Mouse (Mus musculus): Measurements from ENCODE around the gene Ccdc80. TPM values are rescaled to one million over a fixed set of nuclear protein-coding genes. Genes with fewer than 3 reads are reported as not detected.

Ccdc80 gene
- polyA plus RNA-seq, 1 experiment from 2014 or later, result 5.3 TPM

DNA sequence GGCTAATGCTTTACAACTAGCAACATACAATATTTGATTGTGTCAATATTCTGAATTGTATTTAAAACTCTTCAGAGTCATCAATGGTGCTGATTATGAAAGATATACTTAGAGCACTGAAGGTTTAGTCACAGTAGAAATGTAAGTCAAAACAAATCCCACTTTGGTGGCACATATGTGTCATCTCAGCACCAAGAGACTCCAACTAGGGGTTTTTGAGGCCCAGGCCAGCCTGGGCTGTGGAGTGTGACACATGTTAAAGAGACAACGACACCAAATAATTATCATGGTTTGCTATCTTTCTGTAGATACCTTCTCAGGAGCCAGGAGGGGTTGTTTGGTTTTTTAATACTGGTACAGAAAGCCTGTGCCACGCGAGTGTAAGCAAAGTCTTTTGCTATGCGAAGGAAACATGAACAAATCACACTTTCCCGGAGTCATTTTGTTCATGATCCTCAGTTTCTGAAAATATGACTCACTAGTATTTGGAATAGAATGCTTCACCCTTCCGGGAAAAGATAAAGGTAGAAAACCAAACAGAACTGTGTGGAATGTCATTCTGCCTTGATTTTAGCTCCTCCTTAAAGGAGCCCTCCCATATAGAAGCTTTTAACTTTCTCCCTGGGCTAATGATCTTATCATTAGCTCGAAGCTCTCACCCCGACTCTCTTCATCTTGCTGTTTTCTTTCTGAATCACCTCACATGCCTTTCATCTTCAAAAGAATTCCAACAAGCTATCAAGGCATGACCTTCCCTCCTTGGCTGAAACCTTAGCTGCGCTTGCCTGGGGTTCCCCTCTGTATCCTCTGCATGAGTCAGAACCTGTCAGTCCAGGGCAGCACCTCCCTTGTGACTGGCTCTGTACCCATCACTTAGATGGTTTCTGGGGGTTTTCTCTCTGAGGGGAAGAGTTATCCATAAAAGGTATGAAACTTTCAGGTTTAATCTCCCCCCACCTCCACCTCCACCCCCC, 31.3 kb downstream of the Ccdc80 start:
- WGBS, result 70% methylated on average over 9 of the region's 9 CpGs
- no peaks in the 10 kb centered on the region for H3K36me3 ChIP-seq (ENCODE audit: control insufficient read depth, insufficient read depth, low read length)
- no peak overlapping the region for H3K4me3 ChIP-seq (replicated peaks; ENCODE audit: low read depth, low read length)
- H3K27me3 ChIP-seq (ENCODE audit: control insufficient read depth, insufficient read depth, low read length), result no peaks in the 10 kb centered on the region
- H3K9me3 ChIP-seq (ENCODE audit: control insufficient read depth, low read length), result no peaks in the 10 kb centered on the region
- H3K9ac ChIP-seq (replicated peaks; ENCODE audit: low read length), result no peak overlapping the region
- H3K4me2 ChIP-seq (ENCODE audit: low read length), result no peak overlapping the region
- DNase-seq, result no peak
- no peak for ATAC-seq (ENCODE audit: low FRiP score, low TSS enrichment)
- no peak overlapping the region for H3K27ac ChIP-seq (replicated peaks; ENCODE audit: low read depth, low read length)
- H3K4me1 ChIP-seq (ENCODE audit: control insufficient read depth, insufficient read depth, low read length), result no peaks in the 10 kb centered on the region

DNA sequence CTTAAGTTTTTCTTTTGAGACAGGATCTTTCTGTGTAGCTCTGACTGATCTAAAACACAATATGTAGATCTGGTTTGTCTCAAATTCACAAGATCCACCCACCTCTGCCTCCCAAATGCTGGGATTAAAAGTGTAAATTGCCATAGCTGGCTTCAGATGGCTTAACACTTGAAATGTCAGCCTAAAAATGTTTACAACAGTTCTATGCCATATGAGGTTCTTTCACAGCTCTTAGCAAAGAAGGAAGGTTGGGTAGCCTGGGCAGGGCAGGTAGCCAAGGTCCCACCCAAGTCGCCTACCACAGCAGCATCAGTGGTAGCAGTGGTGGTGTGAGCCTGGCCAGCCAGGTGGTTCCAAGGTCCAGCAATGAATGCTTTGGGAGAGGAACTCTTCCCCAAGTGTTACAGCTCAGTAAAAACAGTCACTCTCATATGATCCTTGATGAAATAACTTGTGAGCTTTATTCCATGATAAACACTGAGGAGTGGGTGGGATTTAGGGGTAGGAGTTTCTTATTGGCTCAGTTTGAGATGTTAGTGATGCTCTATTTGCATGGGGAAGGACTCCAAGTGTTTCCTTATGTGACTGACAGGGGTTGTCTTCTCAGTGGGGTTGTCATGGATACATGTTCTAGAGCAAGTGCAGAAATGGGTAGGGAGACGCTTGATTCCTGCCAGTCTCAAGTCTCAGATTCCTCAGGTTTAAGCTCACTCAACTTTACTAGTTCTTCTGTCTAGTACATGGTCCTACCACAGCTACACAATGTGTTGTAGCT, 34.9 kb downstream of the Ccdc80 start:
- no peak for ATAC-seq (ENCODE audit: low FRiP score, low TSS enrichment)
- Histone ChIP-seq H3K9ac (replicated peaks; ENCODE audit: low read length) (no peak overlapping the region), H3K27ac (replicated peaks; ENCODE audit: low read depth, low read length) (no peak overlapping the region), H3K4me1 (ENCODE audit: control insufficient read depth, insufficient read depth, low read length) (no peaks in the 10 kb centered on the region), H3K36me3 (ENCODE audit: control insufficient read depth, insufficient read depth, low read length) (no peaks in the 10 kb centered on the region), H3K4me2 (ENCODE audit: low read length) (no peak overlapping the region), H3K27me3 (ENCODE audit: control insufficient read depth, insufficient read depth, low read length) (no peaks in the 10 kb centered on the region), H3K9me3 (ENCODE audit: control insufficient read depth, low read length) (no peaks in the 10 kb centered on the region), H3K4me3 (replicated peaks; ENCODE audit: low read depth, low read length) (no peak overlapping the region)
- no peak for DNase-seq
- whole genome bisulfite sequencing, result 80% methylated on average over 2 of the region's 2 CpGs

DNA sequence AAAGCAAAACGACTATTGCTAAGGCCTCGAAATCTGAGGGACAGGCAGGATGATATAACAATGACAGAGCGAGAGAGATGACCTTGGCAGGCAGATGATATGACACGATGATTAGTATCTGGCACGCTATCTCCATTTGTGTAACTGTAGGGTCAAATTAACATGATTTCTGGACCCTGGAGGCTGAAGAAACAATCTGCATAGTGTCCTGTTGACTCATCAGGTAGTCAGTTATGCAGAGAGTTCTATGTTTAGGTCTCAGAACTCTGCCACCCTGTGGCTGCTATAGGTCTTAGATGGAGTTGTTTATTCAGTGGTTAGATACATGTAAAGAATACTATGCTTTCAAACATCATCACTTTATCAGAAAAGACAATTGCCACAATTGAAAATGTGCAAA, 48.5 kb downstream of the Ccdc80 start:
- 99% methylated on average over 5 of the region's 5 CpGs for WGBS

DNA sequence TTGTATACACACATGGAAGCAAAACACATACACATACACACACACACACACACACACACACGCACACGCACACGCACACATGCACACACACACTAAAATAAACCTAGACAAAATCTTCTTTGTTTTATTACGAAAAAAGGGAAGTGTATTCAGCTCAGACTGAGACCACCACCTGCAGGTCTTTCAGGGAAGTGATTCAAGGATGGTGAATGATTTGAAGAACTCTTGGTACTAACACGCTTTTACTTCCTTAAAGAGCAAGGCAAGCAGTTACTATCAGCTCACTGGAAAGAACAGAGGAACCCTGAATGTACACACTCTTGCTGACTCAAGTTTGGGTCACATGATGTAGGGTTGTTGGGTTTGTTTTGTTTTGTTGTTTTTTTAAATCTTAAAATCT, 49.4 kb downstream of the Ccdc80 start:
- H3K4me2 ChIP-seq (ENCODE audit: low read length), result no peak overlapping the region
- no peak for ATAC-seq (ENCODE audit: low FRiP score, low TSS enrichment)
- no peak overlapping the region for H3K9ac ChIP-seq (replicated peaks; ENCODE audit: low read length)
- H3K36me3 ChIP-seq (ENCODE audit: control insufficient read depth, insufficient read depth, low read length), result peaks cover 79% of the 10 kb centered on the region
- H3K4me3 ChIP-seq (replicated peaks; ENCODE audit: low read depth, low read length), result no peak overlapping the region
- DNase-seq, result no peak
- H3K4me1 ChIP-seq (ENCODE audit: control insufficient read depth, insufficient read depth, low read length), result no peaks in the 10 kb centered on the region
- no peaks in the 10 kb centered on the region for H3K27me3 ChIP-seq (ENCODE audit: control insufficient read depth, insufficient read depth, low read length)
- WGBS, result 94% methylated on average over 5 of the region's 5 CpGs
- no peaks in the 10 kb centered on the region; the same call in 1 of the 2 replicates for H3K9me3 ChIP-seq (ENCODE audit: control insufficient read depth, low read length)
- no peak overlapping the region for H3K27ac ChIP-seq (replicated peaks; ENCODE audit: low read depth, low read length)

More for the DNA sequence above, 48.5 kb downstream of the Ccdc80 start:
- no peaks in the 10 kb centered on the region for H3K27me3 ChIP-seq (ENCODE audit: control insufficient read depth, insufficient read depth, low read length)
- no peaks in the 10 kb centered on the region for H3K4me1 ChIP-seq (ENCODE audit: control insufficient read depth, insufficient read depth, low read length)
- H3K4me2 ChIP-seq (ENCODE audit: low read length), result no peak overlapping the region
- ATAC-seq (ENCODE audit: low FRiP score, low TSS enrichment) (no peak), DNase-seq (no peak)
- peaks cover 71% of the 10 kb centered on the region for H3K36me3 ChIP-seq (ENCODE audit: control insufficient read depth, insufficient read depth, low read length)
- H3K9me3 ChIP-seq (ENCODE audit: control insufficient read depth, low read length), result no peaks in the 10 kb centered on the region; the same call in 1 of the 2 replicates
- no peak overlapping the region for H3K27ac ChIP-seq (replicated peaks; ENCODE audit: low read depth, low read length)
- H3K9ac ChIP-seq (replicated peaks; ENCODE audit: low read length), result no peak overlapping the region
- H3K4me3 ChIP-seq (replicated peaks; ENCODE audit: low read depth, low read length), result no peak overlapping the region

DNA sequence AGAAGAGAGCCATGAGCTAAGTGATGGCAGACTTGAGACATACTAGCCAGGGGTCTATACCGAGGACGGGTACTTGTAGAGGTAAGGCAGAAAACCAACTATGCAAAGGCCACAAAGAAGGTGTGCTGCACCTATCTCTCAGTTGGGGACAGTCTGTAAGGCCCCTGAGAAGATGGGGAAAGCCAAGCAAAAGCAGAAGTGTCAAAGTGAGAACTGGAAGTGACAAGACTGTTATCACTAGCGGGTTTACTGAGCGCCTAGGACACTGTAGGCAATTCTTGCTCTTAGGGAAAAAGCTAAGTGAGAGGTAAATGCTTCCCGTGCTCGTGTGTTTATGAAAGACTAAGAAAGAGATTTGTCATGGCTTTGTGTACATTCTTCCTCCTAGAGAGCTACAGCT, 51.9 kb downstream of the Ccdc80 start:
- H3K27me3 ChIP-seq (ENCODE audit: control insufficient read depth, insufficient read depth, low read length), result no peaks in the 10 kb centered on the region
- ATAC-seq (ENCODE audit: low FRiP score, low TSS enrichment), result no peak

DNA sequence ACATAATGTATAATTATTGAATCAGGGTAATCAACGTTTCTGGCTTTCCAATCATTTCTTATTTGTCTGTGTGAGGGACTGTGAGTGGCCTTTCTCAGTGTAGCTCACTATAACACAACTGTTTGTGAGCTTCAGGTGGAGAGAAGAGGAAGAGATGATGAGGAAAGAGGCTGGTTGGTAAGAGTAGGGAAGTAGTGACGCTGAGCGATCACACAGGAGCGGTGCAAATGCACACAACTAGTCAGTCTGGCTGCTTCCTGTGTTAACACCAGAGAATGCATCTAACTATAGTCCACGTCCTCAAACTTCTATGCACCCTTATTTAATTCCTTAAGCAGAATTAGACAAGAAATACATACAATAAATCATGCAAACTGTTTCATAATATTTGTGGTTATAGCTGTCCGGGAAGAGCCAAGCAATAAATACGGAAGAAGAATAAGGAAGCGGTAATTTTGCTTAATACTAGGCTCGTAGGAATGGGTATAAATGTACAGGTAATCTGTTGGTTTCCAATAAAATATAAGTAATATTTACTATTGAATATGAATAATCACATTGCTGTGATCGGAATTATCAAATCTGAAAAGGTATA, 55.4 kb downstream of the Ccdc80 start:
- Histone ChIP-seq H3K4me3 (replicated peaks; ENCODE audit: low read depth, low read length) (no peak overlapping the region), H3K9ac (replicated peaks; ENCODE audit: low read length) (no peak overlapping the region), H3K36me3 (ENCODE audit: control insufficient read depth, insufficient read depth, low read length) (peaks cover 74% of the 10 kb centered on the region), H3K4me1 (ENCODE audit: control insufficient read depth, insufficient read depth, low read length) (no peaks in the 10 kb centered on the region), H3K4me2 (ENCODE audit: low read length) (no peak overlapping the region), H3K9me3 (ENCODE audit: control insufficient read depth, low read length) (no peaks in the 10 kb centered on the region), H3K27ac (replicated peaks; ENCODE audit: low read depth, low read length) (no peak overlapping the region), H3K27me3 (ENCODE audit: control insufficient read depth, insufficient read depth, low read length) (no peaks in the 10 kb centered on the region)
- ATAC-seq (ENCODE audit: low FRiP score, low TSS enrichment) (no peak), DNase-seq (no peak)
- 95% methylated on average over 10 of the region's 10 CpGs for WGBS

More for the DNA sequence above, 51.9 kb downstream of the Ccdc80 start:
- Histone ChIP-seq H3K4me3 (replicated peaks; ENCODE audit: low read depth, low read length) (no peak overlapping the region), H3K36me3 (ENCODE audit: control insufficient read depth, insufficient read depth, low read length) (peaks cover 78% of the 10 kb centered on the region), H3K9me3 (ENCODE audit: control insufficient read depth, low read length) (no peaks in the 10 kb centered on the region), H3K4me1 (ENCODE audit: control insufficient read depth, insufficient read depth, low read length) (no peaks in the 10 kb centered on the region), H3K9ac (replicated peaks; ENCODE audit: low read length) (no peak overlapping the region), H3K4me2 (ENCODE audit: low read length) (no peak overlapping the region), H3K27ac (replicated peaks; ENCODE audit: low read depth, low read length) (no peak overlapping the region)
- 94% methylated on average over 6 of the region's 6 CpGs for WGBS
- DNase-seq, result no peak

DNA sequence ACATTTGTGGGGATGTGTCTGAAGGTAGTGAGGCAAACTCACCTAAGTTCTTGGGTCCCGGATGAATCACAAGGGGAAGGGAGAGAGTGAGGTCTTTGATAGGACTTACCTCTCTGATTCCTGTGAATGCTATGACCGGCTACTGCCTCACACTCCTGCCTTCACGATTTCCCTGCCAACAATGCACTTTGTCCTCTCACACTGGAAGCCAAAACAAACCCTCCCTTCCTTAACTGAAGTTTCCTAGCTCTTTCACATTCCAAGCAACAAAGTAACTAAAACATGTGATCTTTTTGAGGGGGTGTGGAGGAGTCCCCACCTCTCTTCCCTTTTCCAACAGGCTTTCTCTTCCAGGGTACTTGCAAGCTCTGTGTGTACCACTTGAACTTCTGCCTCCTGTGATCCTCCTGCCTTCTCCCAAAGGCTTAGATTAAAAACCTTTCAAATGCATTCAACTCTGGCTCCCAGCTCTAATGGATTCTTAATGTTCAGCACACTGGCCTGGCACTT, 61.6 kb downstream of the Ccdc80 start:
- WGBS, result 91% methylated on average over 3 of the region's 3 CpGs
- ATAC-seq (ENCODE audit: low FRiP score, low TSS enrichment), result no peak

DNA sequence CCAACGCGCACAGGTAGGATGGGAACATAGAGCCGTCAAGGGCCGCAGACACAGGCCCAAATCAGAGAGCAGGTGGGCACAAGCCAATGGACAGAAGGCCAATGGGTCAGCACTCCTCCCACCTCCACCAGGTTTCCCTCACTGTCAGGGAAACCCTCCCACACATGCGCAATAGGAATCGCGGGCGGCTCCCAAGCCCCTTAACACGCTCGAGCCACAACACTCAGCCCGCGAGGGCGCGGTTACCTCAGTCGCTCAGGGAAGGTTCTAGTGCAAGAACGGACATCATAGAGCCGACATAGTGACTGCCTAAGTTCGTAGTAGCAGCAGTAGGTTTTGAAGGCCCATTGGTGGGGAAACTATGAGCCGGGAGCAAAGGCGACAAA, 64.9 kb downstream of the Ccdc80 start:
- ATAC-seq (ENCODE audit: low FRiP score, low TSS enrichment) (peak; percentile 78), DNase-seq (peak; percentile 88)
- under 1% methylated on average over 20 of the region's 20 CpGs for WGBS
- Histone ChIP-seq H3K9ac (replicated peaks; ENCODE audit: low read length) (peak overlapping the region; percentile 87), H3K27ac (replicated peaks; ENCODE audit: low read depth, low read length) (peak overlapping the region; percentile 86), H3K9me3 (ENCODE audit: control insufficient read depth, low read length) (no peaks in the 10 kb centered on the region), H3K27me3 (ENCODE audit: control insufficient read depth, insufficient read depth, low read length) (no peaks in the 10 kb centered on the region), H3K4me3 (replicated peaks; ENCODE audit: low read depth, low read length) (peak overlapping the region; percentile 92), H3K4me1 (ENCODE audit: control insufficient read depth, insufficient read depth, low read length) (peaks cover 25% of the 10 kb centered on the region), H3K36me3 (ENCODE audit: control insufficient read depth, insufficient read depth, low read length) (peaks cover 7% of the 10 kb centered on the region; the same call in 1 of the 2 replicates), H3K4me2 (ENCODE audit: low read length) (peak overlapping the region; percentile 72)

More for the DNA sequence above, 61.6 kb downstream of the Ccdc80 start:
- H3K4me2 ChIP-seq (ENCODE audit: low read length), result no peak overlapping the region
- no peak overlapping the region for H3K9ac ChIP-seq (replicated peaks; ENCODE audit: low read length)
- no peak for DNase-seq
- peaks cover 13% of the 10 kb centered on the region for H3K4me1 ChIP-seq (ENCODE audit: control insufficient read depth, insufficient read depth, low read length)
- H3K27ac ChIP-seq (replicated peaks; ENCODE audit: low read depth, low read length), result no peak overlapping the region
- no peaks in the 10 kb centered on the region for H3K9me3 ChIP-seq (ENCODE audit: control insufficient read depth, low read length)
- H3K4me3 ChIP-seq (replicated peaks; ENCODE audit: low read depth, low read length), result no peak overlapping the region
- H3K27me3 ChIP-seq (ENCODE audit: control insufficient read depth, insufficient read depth, low read length), result no peaks in the 10 kb centered on the region
- peaks cover 34% of the 10 kb centered on the region for H3K36me3 ChIP-seq (ENCODE audit: control insufficient read depth, insufficient read depth, low read length)

Data from midbrain, embryonic 14.5 days (tissue).